Mouse (Mus musculus) retina, embryonic 14.5 days (tissue): Measurements from ENCODE around the gene Nfyb.
A peak's percentile ranks its signal among the peaks of the same experiment; 100 is the strongest.

Experiments used
- DNase-seq: peaks from one replicate; pipeline ENCODE4 v3.0.0-alpha.2; 2015; ENCODE audit warnings: low spot score

Nfyb gene

GRCm38 (mm10) chr10:82779831-82780230, 15.9 kb upstream of the Nfyb start:
- DNase-seq, result no peak

GRCm38 (mm10) chr10:82778791-82779549, 15.0 kb upstream of the Nfyb start:
- no peak for DNase-seq

DNA sequence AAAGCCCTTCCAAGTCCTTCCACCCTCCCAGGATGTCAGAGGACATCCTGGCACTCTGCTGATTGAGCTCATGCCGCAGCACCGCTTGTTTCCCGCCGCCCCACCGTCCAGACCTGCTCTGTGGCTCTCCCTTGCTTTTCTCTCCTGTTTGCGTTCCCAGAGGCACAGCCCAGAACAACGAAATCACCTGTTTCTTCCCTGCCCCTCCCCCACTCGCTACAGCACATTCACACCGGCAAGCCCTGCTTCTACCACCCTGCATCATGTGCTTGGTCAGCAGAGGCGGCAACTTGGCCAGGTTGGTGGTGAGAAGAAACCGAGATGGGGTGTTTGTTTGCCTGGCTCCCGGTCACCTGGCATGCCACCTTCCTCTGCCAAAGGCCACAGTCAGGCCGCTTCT, 13.9 kb upstream of the Nfyb start:
- DNase-seq, result no peak

GRCm38 (mm10) chr10:82777075-82777474, 13.1 kb upstream of the Nfyb start:
- no peak for DNase-seq

DNA sequence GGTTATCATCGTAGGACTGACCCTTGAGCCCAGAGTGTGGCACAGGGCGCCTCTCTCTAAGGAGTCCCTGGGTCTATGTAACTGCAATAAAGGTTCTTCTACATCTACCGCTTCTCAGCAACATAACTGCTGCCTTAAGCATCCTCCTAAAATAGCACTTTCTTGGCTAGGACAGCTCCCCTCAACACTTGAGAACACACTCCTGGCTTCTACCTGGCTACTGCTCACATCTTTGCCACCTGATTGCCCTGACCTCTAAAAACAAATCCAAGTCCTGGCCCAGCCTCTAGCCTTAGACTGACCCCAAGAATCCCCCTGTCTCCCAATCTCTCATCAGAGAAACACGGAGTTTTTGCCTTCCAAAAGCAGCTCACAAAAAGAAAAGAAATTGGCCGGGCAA, 10.9 kb upstream of the Nfyb start:
- no peak for DNase-seq

DNA sequence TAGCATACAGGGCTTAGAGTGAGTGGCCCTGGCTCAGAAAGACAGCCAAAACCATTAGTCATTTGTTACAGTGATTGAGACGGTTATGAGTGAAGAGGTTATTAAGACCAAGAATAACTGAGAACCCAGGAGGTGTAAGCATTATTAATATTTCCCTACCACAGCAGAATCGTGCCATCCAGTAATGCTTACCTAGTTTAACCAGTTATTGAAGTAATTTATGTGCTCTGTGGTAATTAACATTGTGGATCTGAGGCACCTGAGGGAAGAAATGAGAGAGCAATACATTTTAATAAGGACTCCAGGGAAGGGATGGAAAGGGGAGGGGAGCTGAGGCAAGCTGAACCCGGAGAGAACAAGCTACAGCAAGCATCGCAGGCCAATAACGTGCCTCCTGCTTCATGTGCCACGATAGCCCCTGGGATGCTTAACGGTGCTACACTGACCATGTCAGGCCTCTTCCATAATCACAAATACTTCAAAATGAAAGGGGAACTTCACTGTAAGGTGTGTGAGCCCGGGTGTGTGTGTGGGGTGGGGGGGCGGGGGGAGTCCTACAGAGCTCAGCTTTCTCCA, 7.7 kb upstream of the Nfyb start:
- no peak for DNase-seq

GRCm38 (mm10) chr10:82770713-82771112, 6.8 kb upstream of the Nfyb start:
- no peak for DNase-seq

DNA sequence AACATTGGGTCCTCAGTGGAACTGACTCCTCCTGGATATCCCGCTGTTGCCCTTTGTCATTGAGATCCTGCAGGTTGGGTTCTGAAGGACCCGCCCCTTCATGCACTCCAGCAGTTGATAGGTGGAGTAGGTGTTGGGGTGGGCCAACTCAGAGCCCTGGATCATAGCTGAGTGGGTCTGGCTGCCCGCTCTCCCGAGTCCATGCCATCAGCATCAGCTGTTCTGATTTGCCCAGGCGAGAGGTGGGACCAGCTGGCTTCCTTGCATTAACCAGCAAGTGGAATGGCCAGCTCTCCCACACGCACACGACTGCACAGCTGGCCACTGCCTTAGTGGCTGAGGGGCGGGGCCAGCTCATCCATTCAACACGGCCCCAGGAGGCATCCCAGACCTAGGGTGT, 5.0 kb upstream of the Nfyb start:
- DNase-seq, result peak; percentile 36

- DNase-seq, result peak; percentile 60
Measured at GRCm38 (mm10) chr10:82762756-82763681, 925 bp downstream of the Nfyb start.

DNA sequence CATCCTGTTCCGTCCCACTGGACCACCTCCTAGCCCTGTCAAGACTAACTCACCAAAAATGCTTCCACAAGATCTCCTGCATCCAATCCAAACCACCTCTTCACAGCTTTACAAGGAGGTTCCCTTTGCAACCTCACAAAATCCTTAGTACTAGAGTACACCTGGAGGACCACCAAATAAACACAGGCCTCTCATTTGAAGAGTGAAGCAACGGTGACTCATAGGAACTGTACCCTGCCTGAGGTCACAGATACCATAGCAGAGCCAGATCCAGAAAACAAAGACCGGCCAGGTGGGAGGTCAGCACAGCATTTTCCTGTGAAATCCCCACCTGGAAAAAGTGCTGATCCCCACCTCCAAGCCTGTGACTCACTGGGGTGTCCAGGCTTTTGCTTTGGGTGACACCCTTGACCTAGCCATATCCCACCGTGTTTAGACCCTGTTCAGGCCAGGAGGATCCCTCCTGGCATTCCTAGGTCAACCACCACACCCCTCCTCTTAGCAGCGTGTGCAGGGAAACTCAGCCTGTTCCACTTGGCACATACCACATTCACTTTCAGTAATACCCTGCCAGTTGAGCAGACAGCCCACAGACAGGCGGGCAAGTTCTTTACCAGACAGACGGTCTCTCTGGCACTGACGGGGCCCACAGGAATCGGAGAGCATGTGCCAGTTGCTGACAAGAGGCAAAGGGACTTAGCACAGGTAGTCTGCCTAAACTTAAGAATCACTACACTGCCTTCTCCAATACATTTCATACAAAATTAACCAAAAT, 2.7 kb downstream of the Nfyb start:
- no peak for DNase-seq

GRCm38 (mm10) chr10:82759706-82760105, 4.2 kb downstream of the Nfyb start:
- no peak for DNase-seq

GRCm38 (mm10) chr10:82758878-82759277, 5.1 kb downstream of the Nfyb start:
- no peak for DNase-seq

DNA sequence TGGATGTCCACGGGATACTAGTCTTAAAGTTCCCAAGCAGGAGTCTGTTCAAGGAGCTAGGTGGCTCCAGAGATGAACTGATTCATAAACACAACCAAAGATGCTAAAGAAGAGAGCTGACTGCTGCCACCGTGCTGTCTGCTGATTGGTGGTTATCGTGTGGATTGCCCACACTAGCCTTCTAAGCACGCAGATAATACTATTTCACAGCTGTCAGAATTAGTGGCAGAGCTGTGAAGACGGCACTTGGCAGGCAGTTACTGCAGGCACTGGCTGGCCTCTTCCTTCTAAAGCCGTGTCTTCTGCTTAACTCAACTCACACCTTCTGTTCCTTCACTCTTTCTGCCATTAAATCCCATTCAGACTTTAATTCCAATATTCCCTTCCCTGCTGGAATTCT, 5.6 kb downstream of the Nfyb start:
- DNase-seq, result no peak

- DNase-seq, result no peak
Measured at GRCm38 (mm10) chr10:82757341-82757740, 6.6 kb downstream of the Nfyb start.

GRCm38 (mm10) chr10:82756466-82756865, 7.5 kb downstream of the Nfyb start:
- DNase-seq, result no peak

GRCm38 (mm10) chr10:82755213-82755890, 8.6 kb downstream of the Nfyb start:
- no peak for DNase-seq

DNA sequence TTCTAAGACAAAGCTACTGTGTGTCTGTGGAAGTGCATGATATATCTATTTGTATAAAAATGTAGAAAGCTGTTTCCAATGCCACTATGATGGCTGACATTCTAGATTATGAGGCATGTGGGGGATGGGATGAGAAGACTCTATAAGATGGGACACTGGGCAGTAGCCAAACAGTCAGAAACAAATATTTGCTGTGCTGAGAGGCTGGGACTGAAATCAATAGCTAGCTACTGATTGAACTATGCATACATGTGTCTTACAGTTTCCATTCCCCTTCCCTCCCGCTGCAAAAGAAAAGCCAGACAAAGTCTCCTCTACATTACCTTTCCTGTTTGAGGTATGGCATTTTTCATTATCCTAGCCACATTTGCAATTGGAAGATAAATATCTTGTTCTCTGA, 9.3 kb downstream of the Nfyb start:
- DNase-seq, result no peak

DNA sequence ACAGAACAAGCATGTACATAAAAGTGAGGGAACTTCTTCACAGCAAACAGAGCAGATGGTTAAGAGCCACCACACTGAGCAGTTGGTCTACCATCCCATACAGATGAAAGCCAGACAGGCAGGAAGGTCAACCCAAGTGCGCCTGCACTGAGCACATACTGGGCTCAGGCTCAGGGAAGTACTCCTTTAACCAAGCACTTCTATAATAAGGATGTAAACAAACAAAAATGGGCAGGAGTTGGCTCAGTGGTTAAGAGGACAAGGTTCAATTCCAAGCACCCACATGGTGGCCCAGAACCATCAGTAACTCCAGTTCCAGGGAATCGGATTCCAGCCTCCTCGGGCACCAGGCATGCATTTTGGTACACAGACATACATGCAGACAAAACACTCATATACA, 11.0 kb downstream of the Nfyb start:
- DNase-seq, result no peak

DNA sequence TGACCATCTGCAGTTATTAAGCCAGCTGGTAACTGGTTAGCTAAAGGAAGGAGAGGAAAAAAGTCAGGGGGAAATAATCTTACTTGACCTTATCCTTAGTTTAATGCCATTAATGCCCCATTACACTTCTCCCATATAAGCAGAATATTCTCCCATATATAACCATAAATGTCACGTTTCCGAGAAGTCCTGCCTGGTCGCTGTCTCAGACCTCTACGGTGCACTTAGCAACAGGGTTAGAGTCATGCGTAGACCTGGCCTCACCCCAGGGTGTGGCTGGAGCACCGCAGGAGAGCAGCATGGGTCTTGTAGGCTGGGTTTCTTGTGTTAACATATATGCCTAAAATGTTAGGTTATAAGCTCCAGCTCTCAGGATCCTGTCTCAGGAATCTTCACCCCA, 13.2 kb downstream of the Nfyb start:
- no peak for DNase-seq

DNA sequence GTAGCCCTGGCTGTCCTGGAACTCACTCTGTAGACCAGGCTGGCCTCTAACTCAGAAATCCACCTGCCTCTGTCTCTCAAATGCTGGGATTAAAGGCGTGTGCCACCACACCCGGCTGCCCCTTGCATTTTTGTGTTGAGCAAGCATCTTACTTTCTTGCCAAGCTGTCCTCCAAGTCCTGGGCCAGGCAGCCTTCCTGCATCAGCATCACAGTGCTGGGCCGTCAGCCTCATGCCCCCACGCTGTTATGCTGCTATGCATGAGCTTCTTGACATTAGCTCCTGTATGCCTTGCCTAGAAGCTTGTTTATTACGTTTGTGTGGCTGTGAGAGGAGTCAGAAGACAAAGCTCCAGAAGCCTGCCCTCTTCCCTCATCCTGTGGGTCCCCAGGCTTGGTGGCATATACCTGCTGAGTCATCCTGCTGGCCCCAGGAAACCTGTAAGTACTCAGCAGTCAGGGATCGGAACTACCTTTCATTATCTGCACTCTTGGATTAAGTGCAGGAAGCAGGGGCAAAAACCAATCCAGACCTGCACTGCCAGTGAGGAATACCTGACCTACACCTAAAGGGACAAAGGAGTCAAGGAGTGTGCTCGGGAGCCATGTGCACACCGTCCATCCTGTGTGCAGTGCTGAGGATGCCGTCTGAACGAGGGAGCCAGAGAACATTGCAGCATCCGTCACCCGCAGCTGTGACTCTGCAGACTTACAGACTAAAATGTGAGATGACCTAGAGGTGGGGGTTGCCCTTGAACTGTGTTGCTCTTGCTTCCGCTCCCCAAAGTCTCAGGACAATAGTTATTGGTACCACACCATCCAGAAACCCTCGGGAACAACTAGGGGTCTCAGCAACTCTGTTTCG, 16.7 kb downstream of the Nfyb start:
- DNase-seq, result no peak

GRCm38 (mm10) chr10:82745301-82745700, 18.6 kb downstream of the Nfyb start:
- DNase-seq, result no peak
